Mouse (Mus musculus): ENCODE data around the gene Nt5e. TPM values are rescaled to one million over a fixed set of nuclear protein-coding genes. Genes with fewer than 3 reads are reported as not detected.

Nt5e gene
- polyA plus RNA-seq, 1 experiment from 2014 or later: 0.95 TPM

GRCm38 (mm10) chr9:88324616-88325015, 2.4 kb upstream of the Nt5e start:
- peaks cover 4% of the 10 kb centered on the region; the same call in 1 of the 2 replicates for H3K9me3 ChIP-seq

GRCm38 (mm10) chr9:88328666-88329065, 1.7 kb downstream of the Nt5e start:
- Histone ChIP-seq H3K4me1 (peaks cover 32% of the 10 kb centered on the region), H3K27ac (no peak overlapping the region), H3K36me3 (replicated peaks) (no peaks in the 10 kb centered on the region), H3K9me3 (peaks cover 4% of the 10 kb centered on the region; the same call in 1 of the 2 replicates), H3K4me3 (no peak overlapping the region), H3K27me3 (ENCODE audit: poor library complexity, severe bottlenecking) (peaks cover 79% of the 10 kb centered on the region)
- 6% methylated on average over 5 of the region's 5 CpGs for WGBS
- DNase-seq (ENCODE audit: extremely low spot score, low spot score): no peak

More at GRCm38 (mm10) chr9:88324616-88325015, 2.4 kb upstream of the Nt5e start:
- peaks cover 50% of the 10 kb centered on the region for H3K27me3 ChIP-seq (ENCODE audit: poor library complexity, severe bottlenecking)
- WGBS: 83% methylated on average over 3 of the region's 3 CpGs
- no peaks in the 10 kb centered on the region for H3K36me3 ChIP-seq (replicated peaks)
- H3K27ac ChIP-seq: no peak overlapping the region
- H3K4me3 ChIP-seq: no peak overlapping the region
- H3K4me1 ChIP-seq: peaks cover 21% of the 10 kb centered on the region
- DNase-seq (ENCODE audit: extremely low spot score, low spot score): no peak

GRCm38 (mm10) chr9:88329166-88329748, 2.3 kb downstream of the Nt5e start:
- Histone ChIP-seq H3K4me1 (peaks cover 32% of the 10 kb centered on the region), H3K27me3 (ENCODE audit: poor library complexity, severe bottlenecking) (peaks cover 84% of the 10 kb centered on the region), H3K36me3 (replicated peaks) (no peaks in the 10 kb centered on the region), H3K4me3 (no peak overlapping the region), H3K27ac (no peak overlapping the region), H3K9me3 (no peaks in the 10 kb centered on the region)
- 42% methylated on average over 10 of the region's 10 CpGs for WGBS
- DNase-seq (ENCODE audit: extremely low spot score, low spot score): no peak

GRCm38 (mm10) chr9:88330316-88330715, 3.3 kb downstream of the Nt5e start:
- Histone ChIP-seq H3K4me1 (peaks cover 32% of the 10 kb centered on the region), H3K9me3 (no peaks in the 10 kb centered on the region), H3K36me3 (replicated peaks) (no peaks in the 10 kb centered on the region), H3K27ac (no peak overlapping the region), H3K27me3 (ENCODE audit: poor library complexity, severe bottlenecking) (peaks cover 88% of the 10 kb centered on the region), H3K4me3 (no peak overlapping the region)
- DNase-seq (ENCODE audit: extremely low spot score, low spot score): no peak
- 82% methylated on average over 3 of the region's 3 CpGs for WGBS

DNA sequence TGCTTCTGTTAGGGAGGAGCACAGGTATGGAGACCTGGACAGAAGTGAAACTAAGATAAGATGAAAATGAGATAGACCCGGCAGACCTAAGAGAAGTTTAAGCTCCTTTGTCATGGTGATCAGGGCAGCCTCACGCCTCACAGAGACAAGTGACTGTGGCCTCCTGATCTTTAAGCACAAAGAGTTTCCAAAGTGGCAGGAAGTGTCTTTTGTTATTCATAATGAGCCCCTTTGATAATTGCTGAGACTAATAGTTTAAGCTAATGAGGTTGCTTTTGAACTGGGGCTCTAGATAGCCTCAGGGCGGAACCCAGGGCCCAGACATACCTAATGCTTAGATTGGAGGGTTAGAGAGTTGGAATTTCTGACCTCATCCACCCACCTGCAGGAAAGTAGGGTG, 5.5 kb downstream of the Nt5e start:
- peaks cover 70% of the 10 kb centered on the region for H3K27me3 ChIP-seq (ENCODE audit: poor library complexity, severe bottlenecking)
- WGBS: 9% methylated on average over 3 of the region's 3 CpGs
- no peak overlapping the region for H3K27ac ChIP-seq
- H3K4me1 ChIP-seq: peaks cover 24% of the 10 kb centered on the region
- H3K9me3 ChIP-seq: no peaks in the 10 kb centered on the region
- peak overlapping the region; percentile 12; the same call in 1 of the 2 replicates for H3K4me3 ChIP-seq
- no peaks in the 10 kb centered on the region for H3K36me3 ChIP-seq (replicated peaks)
- DNase-seq (ENCODE audit: extremely low spot score, low spot score): peak; percentile 31

DNA sequence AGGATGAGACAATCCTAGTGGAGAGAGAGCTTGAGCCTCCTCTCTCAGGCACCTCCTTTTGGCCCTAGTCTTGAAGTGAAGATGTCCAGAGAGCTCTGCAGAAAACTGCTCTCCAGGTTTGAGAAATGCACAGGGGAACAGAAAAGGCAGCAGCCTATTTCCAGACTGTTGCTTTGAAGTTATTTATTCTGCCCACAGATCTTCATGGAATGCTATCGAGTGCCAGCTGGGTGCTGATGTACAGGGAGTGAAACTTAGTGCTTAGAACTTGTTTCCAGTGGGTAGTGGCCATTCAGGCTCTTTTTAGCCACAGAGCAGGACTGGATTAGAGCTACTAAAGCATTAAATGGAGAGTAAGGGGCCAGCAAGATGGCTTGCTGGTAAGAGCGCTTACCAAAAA, 8.8 kb downstream of the Nt5e start:
- peaks cover 37% of the 10 kb centered on the region for H3K27me3 ChIP-seq (ENCODE audit: poor library complexity, severe bottlenecking)
- H3K4me3 ChIP-seq: no peak overlapping the region
- H3K27ac ChIP-seq: no peak overlapping the region
- 83% methylated on average over 1 of the region's 2 CpGs for WGBS
- H3K36me3 ChIP-seq (replicated peaks): no peaks in the 10 kb centered on the region
- DNase-seq (ENCODE audit: extremely low spot score, low spot score): no peak
- H3K4me1 ChIP-seq: peaks cover 11% of the 10 kb centered on the region
- no peaks in the 10 kb centered on the region for H3K9me3 ChIP-seq

- H3K36me3 ChIP-seq (replicated peaks): no peaks in the 10 kb centered on the region
- 90% methylated on average over 3 of the region's 3 CpGs for WGBS
- H3K27ac ChIP-seq: no peak overlapping the region
- no peaks in the 10 kb centered on the region for H3K9me3 ChIP-seq
- H3K4me1 ChIP-seq: no peaks in the 10 kb centered on the region
- H3K27me3 ChIP-seq (ENCODE audit: poor library complexity, severe bottlenecking): no peaks in the 10 kb centered on the region
- H3K4me3 ChIP-seq: no peak overlapping the region
- DNase-seq (ENCODE audit: extremely low spot score, low spot score): no peak
Observed at GRCm38 (mm10) chr9:88340819-88341218, 13.8 kb downstream of the Nt5e start.

DNA sequence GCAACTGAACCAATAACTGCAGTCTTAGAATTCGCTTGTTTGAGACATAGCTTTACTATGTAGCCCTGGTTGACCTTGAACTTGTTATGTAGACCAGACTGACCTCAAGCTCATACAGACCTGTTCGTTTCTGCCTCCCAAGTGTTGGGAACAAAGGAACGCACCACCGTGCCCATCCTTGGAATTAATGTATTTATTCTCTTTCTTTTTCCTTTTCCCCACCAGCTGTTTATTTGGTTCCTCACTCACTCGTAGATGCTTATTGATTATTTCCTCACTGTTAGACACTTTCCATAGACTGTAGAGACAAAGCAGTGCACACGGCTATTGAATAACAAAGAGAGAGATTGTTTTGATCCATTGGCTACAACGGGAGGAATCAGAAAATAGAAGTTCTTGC, 15.2 kb downstream of the Nt5e start:
- H3K27me3 ChIP-seq (ENCODE audit: poor library complexity, severe bottlenecking): no peaks in the 10 kb centered on the region
- no peaks in the 10 kb centered on the region for H3K9me3 ChIP-seq
- DNase-seq (ENCODE audit: extremely low spot score, low spot score): no peak
- H3K27ac ChIP-seq: no peak overlapping the region
- H3K4me1 ChIP-seq: no peaks in the 10 kb centered on the region
- no peaks in the 10 kb centered on the region for H3K36me3 ChIP-seq (replicated peaks)
- H3K4me3 ChIP-seq: no peak overlapping the region
- 69% methylated on average over 7 of the region's 7 CpGs for WGBS

- no peaks in the 10 kb centered on the region for H3K9me3 ChIP-seq
- no peaks in the 10 kb centered on the region for H3K27me3 ChIP-seq (ENCODE audit: poor library complexity, severe bottlenecking)
- DNase-seq (ENCODE audit: extremely low spot score, low spot score): no peak
- no peak overlapping the region for H3K27ac ChIP-seq
- H3K36me3 ChIP-seq (replicated peaks): no peaks in the 10 kb centered on the region
- no peak overlapping the region for H3K4me3 ChIP-seq
- WGBS: 91% methylated on average over 3 of the region's 3 CpGs
- H3K4me1 ChIP-seq: no peaks in the 10 kb centered on the region
Observed at GRCm38 (mm10) chr9:88342701-88343100, 15.7 kb downstream of the Nt5e start.

- DNase-seq (ENCODE audit: extremely low spot score, low spot score): no peak
- Histone ChIP-seq H3K36me3 (replicated peaks) (no peaks in the 10 kb centered on the region), H3K4me3 (no peak overlapping the region), H3K27ac (no peak overlapping the region), H3K9me3 (no peaks in the 10 kb centered on the region), H3K27me3 (ENCODE audit: poor library complexity, severe bottlenecking) (no peaks in the 10 kb centered on the region), H3K4me1 (no peaks in the 10 kb centered on the region)
- WGBS: 93% methylated on average over 2 of the region's 2 CpGs
Observed at GRCm38 (mm10) chr9:88344424-88344823, 17.4 kb downstream of the Nt5e start.

DNA sequence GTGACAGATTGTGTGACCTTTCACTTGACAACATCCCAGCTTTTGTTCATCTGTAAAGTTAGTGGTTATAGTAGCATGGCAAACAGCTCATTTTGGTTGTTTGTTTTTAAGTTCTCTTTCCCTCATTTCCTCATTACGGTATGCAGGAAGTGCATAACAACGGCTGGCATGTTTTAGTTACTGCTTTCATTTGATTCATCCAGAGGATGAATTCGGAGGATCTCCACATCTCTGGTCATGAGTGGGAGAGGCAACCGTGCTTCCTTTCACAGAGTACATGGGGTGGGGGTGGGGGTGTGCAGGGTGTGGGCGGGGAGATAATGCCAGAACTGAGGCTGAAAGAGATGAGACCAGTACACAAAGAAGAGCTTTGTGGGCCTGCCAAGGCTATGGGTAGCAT, 19.9 kb downstream of the Nt5e start:
- Histone ChIP-seq H3K9me3 (no peaks in the 10 kb centered on the region), H3K4me3 (no peak overlapping the region), H3K27me3 (ENCODE audit: poor library complexity, severe bottlenecking) (no peaks in the 10 kb centered on the region), H3K4me1 (no peaks in the 10 kb centered on the region), H3K36me3 (replicated peaks) (no peaks in the 10 kb centered on the region), H3K27ac (no peak overlapping the region)
- no peak for DNase-seq (ENCODE audit: extremely low spot score, low spot score)
- 82% methylated on average over 5 of the region's 5 CpGs for WGBS

DNA sequence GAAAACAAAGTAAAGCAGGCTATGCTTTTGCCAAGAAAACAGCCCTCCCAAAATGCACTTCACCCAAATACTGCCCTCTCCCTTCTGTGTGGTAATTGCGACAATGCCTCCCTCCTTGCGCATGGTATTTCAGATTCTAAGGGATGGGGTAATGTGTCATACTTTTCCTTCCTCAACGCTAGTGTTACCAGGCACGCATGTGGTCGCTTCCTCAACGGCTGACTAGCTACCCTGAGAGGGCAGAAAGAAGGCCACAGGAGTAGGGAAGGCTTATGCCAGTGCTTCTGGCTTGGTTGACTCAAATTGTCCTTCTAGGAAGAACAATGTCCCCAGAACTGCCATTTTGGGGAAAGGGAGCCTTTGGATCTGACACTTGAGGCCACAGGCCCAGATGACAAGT, 21.6 kb downstream of the Nt5e start:
- Histone ChIP-seq H3K36me3 (replicated peaks) (no peaks in the 10 kb centered on the region), H3K27ac (no peak overlapping the region), H3K4me1 (peaks cover 8% of the 10 kb centered on the region), H3K27me3 (ENCODE audit: poor library complexity, severe bottlenecking) (no peaks in the 10 kb centered on the region), H3K4me3 (no peak overlapping the region), H3K9me3 (no peaks in the 10 kb centered on the region)
- no peak for DNase-seq (ENCODE audit: extremely low spot score, low spot score)
- WGBS: 97% methylated on average over 6 of the region's 6 CpGs

DNA sequence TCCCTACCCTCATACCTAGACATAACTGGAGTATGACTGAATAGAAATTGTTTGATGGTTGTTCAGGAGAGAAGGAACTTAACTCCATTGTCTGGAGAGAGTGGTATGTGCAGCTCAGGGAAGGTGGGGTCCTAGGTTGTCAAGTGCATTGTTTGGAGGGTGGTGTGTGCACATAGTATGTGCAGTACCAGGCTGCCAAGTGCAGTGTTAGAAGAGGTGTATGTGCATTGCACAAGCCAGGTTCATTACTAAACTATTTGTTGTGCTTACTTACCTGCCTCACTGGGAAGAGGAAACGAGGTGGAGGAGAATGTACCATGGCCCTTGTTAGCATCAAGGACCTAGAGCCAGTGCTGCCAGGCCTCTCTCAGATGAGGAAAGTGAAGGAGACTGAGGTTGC, 23.3 kb downstream of the Nt5e start:
- H3K4me3 ChIP-seq: no peak overlapping the region
- no peaks in the 10 kb centered on the region for H3K9me3 ChIP-seq
- H3K4me1 ChIP-seq: peaks cover 8% of the 10 kb centered on the region
- DNase-seq (ENCODE audit: extremely low spot score, low spot score): no peak
- WGBS: 78% methylated on average over 1 of the region's 1 CpGs
- no peak overlapping the region for H3K27ac ChIP-seq
- no peaks in the 10 kb centered on the region for H3K27me3 ChIP-seq (ENCODE audit: poor library complexity, severe bottlenecking)
- no peaks in the 10 kb centered on the region for H3K36me3 ChIP-seq (replicated peaks)

DNA sequence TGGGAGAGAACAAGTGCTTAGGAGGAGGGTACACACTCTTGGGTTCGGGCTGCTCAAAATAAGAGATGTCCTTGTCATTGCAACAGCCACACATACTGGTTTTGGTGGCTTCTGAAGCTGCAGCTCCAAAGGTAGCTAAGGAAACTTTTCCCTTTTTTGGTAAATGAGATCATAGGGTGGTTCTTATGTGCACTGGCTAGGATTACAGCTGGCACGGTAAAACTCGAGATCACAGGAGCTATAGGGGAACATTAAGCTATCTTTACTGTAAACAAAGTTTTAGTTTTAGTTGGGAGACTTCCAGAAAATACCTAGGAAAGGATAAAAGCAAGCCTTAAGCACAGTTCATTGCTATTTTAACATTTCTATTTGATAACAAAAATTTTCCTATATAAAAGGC, 24.2 kb downstream of the Nt5e start:
- no peaks in the 10 kb centered on the region for H3K36me3 ChIP-seq (replicated peaks)
- WGBS: 82% methylated on average over 3 of the region's 3 CpGs
- peaks cover 8% of the 10 kb centered on the region for H3K4me1 ChIP-seq

More for the DNA sequence above, 24.2 kb downstream of the Nt5e start:
- Histone ChIP-seq H3K4me3 (no peak overlapping the region), H3K27ac (no peak overlapping the region), H3K9me3 (no peaks in the 10 kb centered on the region), H3K27me3 (ENCODE audit: poor library complexity, severe bottlenecking) (no peaks in the 10 kb centered on the region)
- no peak for DNase-seq (ENCODE audit: extremely low spot score, low spot score)
